Mouse (Mus musculus) neural tube, embryonic 15.5 days (tissue): Measurements from ENCODE around the gene Txnl4b. TPM values are rescaled to one million over a fixed set of nuclear protein-coding genes. Genes with fewer than 3 reads are reported as not detected.

ENCODE experiments used
- ATAC-seq: fragments of 200-750 bp; cut with Nextera tagmentation; 2 replicates; pipeline ENCODE4 v1.8.0; 2017; ENCODE audit warnings: mild to moderate bottlenecking, moderate TSS enrichment, moderate library complexity; ENCODE audit not compliant: low FRiP score
- H3K27ac ChIP-seq: fragments of 300-500 bp; sonication (generic); replicated peaks from 2 replicates; pipeline ENCODE4 v1.5.1; 2015; ENCODE audit warnings: mild to moderate bottlenecking, inconsistent platforms
- H3K27me3 ChIP-seq: fragments of 300-500 bp; sonication (generic); replicated peaks from 2 replicates; pipeline ENCODE4 v1.6.1; 2015; ENCODE audit warnings: inconsistent platforms
- H3K36me3 ChIP-seq: fragments of 300-500 bp; sonication (generic); 2 replicates; pipeline ENCODE4 v1.6.1; 2015; ENCODE audit warnings: inconsistent platforms
- H3K4me1 ChIP-seq: fragments of 300-500 bp; sonication (generic); 2 replicates; pipeline ENCODE4 v1.6.1; 2015; ENCODE audit warnings: inconsistent platforms
- H3K4me2 ChIP-seq: fragments of 300-500 bp; sonication (generic); 2 replicates; pipeline ENCODE4 v1.6.1; 2015; ENCODE audit warnings: inconsistent platforms, mild to moderate bottlenecking, moderate library complexity
- H3K4me3 ChIP-seq: fragments of 300-500 bp; sonication (generic); replicated peaks from 2 replicates; pipeline ENCODE4 v1.5.1; 2015; ENCODE audit warnings: mild to moderate bottlenecking, inconsistent platforms
- H3K9ac ChIP-seq: fragments of 300-500 bp; sonication (generic); replicated peaks from 2 replicates; pipeline ENCODE4 v1.6.1; 2015; ENCODE audit warnings: mild to moderate bottlenecking, inconsistent platforms
- H3K9me3 ChIP-seq: fragments of 300-500 bp; sonication (generic); replicated peaks from 2 replicates; pipeline ENCODE4 v1.6.1; 2016; ENCODE audit warnings: inconsistent platforms
- WGBS: fragments of 180-500 bp; shearing (Covaris S2); methylation state at CpG from one replicate; pipeline ENCODE4 v1.1.7; 2015; ENCODE audit warnings: mixed read lengths; 5-methylcytosine and 5-hydroxymethylcytosine counted together
- polyA plus RNA-seq: library from polyadenylated mRNA; unstranded; fragments of >200 nt; fragmentation: Nextera tagmentation; extraction: Ambion mirVana; gene quantifications from 2 replicates; pipeline ENCODE4 v1.2.1, GENCODE M21; 2015

Gene Txnl4b
- polyA plus RNA-seq, 1 experiment from 2014 or later = 29.6 TPM

DNA sequence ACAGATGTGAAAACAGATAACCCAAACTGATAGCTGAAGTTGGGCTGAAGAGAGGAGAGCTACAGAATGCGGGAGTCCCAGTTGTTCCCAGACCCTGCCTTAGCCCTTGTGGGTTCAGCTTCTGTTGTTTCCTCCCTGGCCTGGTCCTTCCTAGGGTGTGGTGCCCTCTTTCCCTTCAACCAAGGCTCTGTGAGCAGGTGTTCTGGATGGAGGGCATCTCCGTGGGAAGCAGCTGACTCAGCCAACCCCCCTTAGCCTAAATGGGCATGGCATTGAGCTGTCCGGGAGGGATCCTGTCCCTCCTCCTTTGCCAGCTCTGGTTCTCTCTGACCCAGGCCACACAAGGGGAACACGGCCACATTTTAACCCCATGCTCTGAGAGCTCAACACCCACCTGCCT, 10.6 kb downstream of the Txnl4b start:
- Histone ChIP-seq H3K9ac (no peak overlapping the region), H3K4me2 (no peak overlapping the region), H3K27me3 (no peaks in the 10 kb centered on the region), H3K4me3 (no peak overlapping the region), H3K4me1 (no peaks in the 10 kb centered on the region), H3K27ac (no peak overlapping the region), H3K9me3 (no peaks in the 10 kb centered on the region), H3K36me3 (peaks cover 7% of the 10 kb centered on the region; the same call in 1 of the 2 replicates)
- no peak for ATAC-seq
- 82% methylated on average over 4 of the region's 4 CpGs for WGBS

DNA sequence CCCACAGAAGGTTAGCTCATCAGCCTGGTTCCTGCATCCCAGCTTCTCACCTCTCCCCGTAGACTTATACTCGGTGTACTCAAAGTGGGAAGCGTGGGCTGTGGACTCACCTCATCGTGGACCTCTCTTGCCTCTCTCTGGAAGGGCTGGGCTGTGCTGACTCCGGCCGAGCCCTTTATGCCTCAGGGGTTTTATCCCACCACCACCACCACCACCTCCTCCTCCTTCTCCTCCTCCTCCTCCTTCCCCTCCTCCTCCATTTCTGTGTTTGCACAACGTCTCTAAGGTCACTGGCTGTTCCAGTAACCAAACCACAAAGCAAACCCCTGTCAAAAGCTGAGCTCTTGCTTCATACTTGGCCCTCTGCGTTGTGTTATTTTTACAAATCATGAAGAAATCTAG, 13.2 kb downstream of the Txnl4b start, which contains the start of gene Hp:
Gene Hp (minus strand): TSS at position 273 of the 402 bp plus-strand sequence.
- no peak for ATAC-seq
- no peaks in the 10 kb centered on the region for H3K9me3 ChIP-seq
- H3K4me1 ChIP-seq = no peaks in the 10 kb centered on the region
- WGBS = 73% methylated on average over 8 of the region's 8 CpGs
- H3K27ac ChIP-seq = no peak within 1 kb of the TSS
- no peak within 1 kb of the TSS for H3K4me2 ChIP-seq
- no peaks in the 10 kb centered on the region for H3K36me3 ChIP-seq
- H3K27me3 ChIP-seq = no peaks in the 10 kb centered on the region
- H3K4me3 ChIP-seq = no peak within 1 kb of the TSS
- H3K9ac ChIP-seq = no peak within 1 kb of the TSS

DNA sequence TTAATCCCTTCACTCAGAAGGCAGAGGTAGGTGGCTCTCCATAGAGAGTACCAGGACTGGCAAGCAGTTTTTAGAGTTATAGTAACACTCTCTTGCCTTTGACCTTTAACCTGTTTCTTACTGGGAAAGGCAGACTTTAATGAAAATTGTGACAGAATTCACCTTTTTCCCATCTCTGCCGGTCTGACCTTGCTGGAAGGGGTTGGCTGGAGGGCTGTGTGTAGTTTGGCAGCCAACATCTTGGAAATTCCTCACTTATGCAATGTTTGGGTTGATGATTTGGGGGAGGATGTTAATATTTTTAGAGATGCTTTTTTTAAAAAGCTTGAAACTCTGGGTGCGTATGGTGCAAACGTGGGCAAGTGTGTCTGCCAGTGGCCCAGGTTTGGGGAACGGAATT, 18.6 kb downstream of the Txnl4b start:
- 85% methylated on average over 4 of the region's 4 CpGs for whole genome bisulfite sequencing
- no peaks in the 10 kb centered on the region for H3K27me3 ChIP-seq
- no peak for ATAC-seq
- H3K9ac ChIP-seq = no peak overlapping the region
- H3K9me3 ChIP-seq = no peaks in the 10 kb centered on the region
- no peaks in the 10 kb centered on the region for H3K4me1 ChIP-seq
- no peaks in the 10 kb centered on the region for H3K36me3 ChIP-seq
- H3K4me3 ChIP-seq = no peak overlapping the region
- no peak overlapping the region for H3K4me2 ChIP-seq
- no peak overlapping the region for H3K27ac ChIP-seq

DNA sequence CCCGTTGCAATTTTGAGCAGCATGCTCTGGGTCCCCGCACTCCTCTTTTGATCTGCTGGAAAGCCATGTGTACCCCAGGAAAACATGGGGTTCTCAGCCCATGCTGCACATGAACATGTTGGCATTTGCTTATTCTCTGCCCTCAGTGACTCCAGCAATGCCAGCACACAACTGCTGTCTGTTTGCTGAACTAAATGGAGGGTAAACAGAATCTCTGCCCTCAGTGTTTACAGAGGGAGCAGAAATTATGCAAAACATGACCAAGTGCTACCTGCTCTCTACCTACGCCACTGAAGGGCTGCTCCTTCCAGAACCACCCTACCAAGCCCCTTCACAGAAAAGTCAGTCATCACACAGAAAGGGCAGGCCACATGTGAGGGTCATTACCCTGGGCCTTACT, 19.1 kb downstream of the Txnl4b start:
- no peak for ATAC-seq
- Histone ChIP-seq H3K4me1 (no peaks in the 10 kb centered on the region), H3K9me3 (no peaks in the 10 kb centered on the region), H3K27me3 (no peaks in the 10 kb centered on the region), H3K4me3 (no peak overlapping the region), H3K36me3 (no peaks in the 10 kb centered on the region), H3K9ac (no peak overlapping the region), H3K27ac (no peak overlapping the region), H3K4me2 (no peak overlapping the region)
- WGBS = 88% methylated on average over 3 of the region's 3 CpGs

DNA sequence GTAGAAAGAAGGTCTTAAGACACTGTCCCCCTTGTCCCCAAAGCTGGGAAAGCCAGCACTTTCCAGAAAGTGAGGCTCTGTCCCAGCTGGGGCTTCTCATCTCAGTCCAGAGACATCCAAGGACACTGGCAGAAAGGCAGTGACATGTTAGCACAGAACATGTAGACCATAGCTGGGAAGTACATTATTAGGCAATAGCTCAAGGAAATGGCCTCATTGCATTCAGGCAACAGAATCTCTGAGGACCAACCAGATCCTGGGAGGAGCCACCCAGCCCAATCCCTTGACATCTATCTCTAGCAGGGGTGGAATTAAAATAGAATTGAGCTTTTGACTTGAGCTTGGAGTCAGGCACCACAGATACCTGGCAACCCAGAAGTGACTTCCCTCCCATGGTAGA, 20.0 kb downstream of the Txnl4b start:
- no peaks in the 10 kb centered on the region for H3K27me3 ChIP-seq
- no peaks in the 10 kb centered on the region for H3K9me3 ChIP-seq
- ATAC-seq = no peak
- no peak overlapping the region for H3K27ac ChIP-seq
- no peak overlapping the region for H3K4me3 ChIP-seq
- H3K4me1 ChIP-seq = no peaks in the 10 kb centered on the region
- H3K9ac ChIP-seq = no peak overlapping the region
- no peak overlapping the region for H3K4me2 ChIP-seq
- no peaks in the 10 kb centered on the region for H3K36me3 ChIP-seq

GRCm38 (mm10) chr8:109586972-109587504, 21.3 kb downstream of the Txnl4b start:
- no peak for ATAC-seq
- no peak overlapping the region for H3K4me3 ChIP-seq

GRCm38 (mm10) chr8:109590901-109591300, 25.2 kb downstream of the Txnl4b start:
- H3K9ac ChIP-seq = no peak overlapping the region
- H3K4me2 ChIP-seq = no peak overlapping the region
- ATAC-seq = no peak
- 90% methylated on average over 9 of the region's 9 CpGs for WGBS
- no peaks in the 10 kb centered on the region for H3K9me3 ChIP-seq
- no peak overlapping the region for H3K27ac ChIP-seq
- peaks cover 25% of the 10 kb centered on the region for H3K36me3 ChIP-seq
- no peaks in the 10 kb centered on the region for H3K27me3 ChIP-seq
- H3K4me1 ChIP-seq = no peaks in the 10 kb centered on the region
- no peak overlapping the region for H3K4me3 ChIP-seq

More at GRCm38 (mm10) chr8:109586972-109587504, 21.3 kb downstream of the Txnl4b start:
- Histone ChIP-seq H3K4me1 (no peaks in the 10 kb centered on the region), H3K9me3 (no peaks in the 10 kb centered on the region), H3K4me2 (no peak overlapping the region), H3K27ac (no peak overlapping the region), H3K27me3 (no peaks in the 10 kb centered on the region), H3K9ac (no peak overlapping the region), H3K36me3 (peaks cover 5% of the 10 kb centered on the region; the same call in 1 of the 2 replicates)
- 71% methylated on average over 7 of the region's 7 CpGs for WGBS

GRCm38 (mm10) chr8:109591367-109591766, 25.7 kb downstream of the Txnl4b start:
- WGBS = 92% methylated on average over 3 of the region's 3 CpGs
- no peak overlapping the region for H3K27ac ChIP-seq
- H3K4me2 ChIP-seq = no peak overlapping the region
- no peak overlapping the region for H3K4me3 ChIP-seq
- H3K4me1 ChIP-seq = no peaks in the 10 kb centered on the region
- no peaks in the 10 kb centered on the region for H3K9me3 ChIP-seq
- peaks cover 25% of the 10 kb centered on the region for H3K36me3 ChIP-seq
- ATAC-seq = no peak
- H3K9ac ChIP-seq = no peak overlapping the region
- no peaks in the 10 kb centered on the region for H3K27me3 ChIP-seq

GRCm38 (mm10) chr8:109592164-109592563, 26.5 kb downstream of the Txnl4b start:
- Histone ChIP-seq H3K9ac (no peak overlapping the region), H3K4me3 (no peak overlapping the region), H3K4me2 (no peak overlapping the region), H3K4me1 (no peaks in the 10 kb centered on the region), H3K9me3 (no peaks in the 10 kb centered on the region), H3K27me3 (no peaks in the 10 kb centered on the region), H3K36me3 (peaks cover 25% of the 10 kb centered on the region), H3K27ac (no peak overlapping the region)
- WGBS = 96% methylated on average over 5 of the region's 5 CpGs
- no peak for ATAC-seq

- Histone ChIP-seq H3K36me3 (peaks cover 26% of the 10 kb centered on the region), H3K27ac (no peak overlapping the region), H3K4me2 (no peak overlapping the region), H3K9me3 (no peaks in the 10 kb centered on the region), H3K4me3 (no peak overlapping the region), H3K4me1 (no peaks in the 10 kb centered on the region), H3K9ac (no peak overlapping the region), H3K27me3 (no peaks in the 10 kb centered on the region)
- ATAC-seq = no peak
- WGBS = 82% methylated on average over 6 of the region's 6 CpGs
Observed at GRCm38 (mm10) chr8:109593117-109593788, 27.6 kb downstream of the Txnl4b start.

GRCm38 (mm10) chr8:109595854-109596253, 30.2 kb downstream of the Txnl4b start:
- Histone ChIP-seq H3K27ac (no peak overlapping the region), H3K9ac (no peak overlapping the region), H3K4me3 (no peak overlapping the region), H3K4me1 (no peaks in the 10 kb centered on the region), H3K9me3 (no peaks in the 10 kb centered on the region), H3K36me3 (peaks cover 38% of the 10 kb centered on the region), H3K4me2 (no peak overlapping the region), H3K27me3 (no peaks in the 10 kb centered on the region)
- 53% methylated on average over 8 of the region's 8 CpGs for WGBS
- ATAC-seq = no peak

GRCm38 (mm10) chr8:109606725-109607124, 41.0 kb downstream of the Txnl4b start:
- H3K9ac ChIP-seq = no peak overlapping the region
- H3K36me3 ChIP-seq = peaks cover 24% of the 10 kb centered on the region
- H3K4me3 ChIP-seq = no peak overlapping the region
- peaks cover 17% of the 10 kb centered on the region for H3K4me1 ChIP-seq
- no peak overlapping the region for H3K4me2 ChIP-seq
- no peak for ATAC-seq
- H3K27ac ChIP-seq = no peak overlapping the region
- H3K27me3 ChIP-seq = no peaks in the 10 kb centered on the region
- WGBS = 86% methylated on average over 2 of the region's 2 CpGs
- H3K9me3 ChIP-seq = no peaks in the 10 kb centered on the region
